Mouse (Mus musculus): ENCODE measurements around the gene BC016579. TPM values are rescaled to one million over a fixed set of nuclear protein-coding genes. Genes with fewer than 3 reads are reported as not detected.

Gene BC016579
- total RNA-seq, 4 experiments from 2014 or later, result 0.14 to 0.65 (median 0.35) TPM

Other genes starting within 250 kb of the BC016579 start
- 100 to 1,000 TPM in 1 of 4 experiments, 10 to 100 TPM in 3; 58.6 to 115 (median 74.8) TPM for gene Cd200, start 245.0 kb downstream of the BC016579 start, total RNA-seq (2022)
- gene Gm609, start 161.1 kb downstream of the BC016579 start, total RNA-seq (2022), result under 1 TPM in 3 of 4 experiments, not detected in 1; 0.21 to 0.28 (median 0.24) TPM
- not detected for gene Gm17783, start 122.0 kb downstream of the BC016579 start, total RNA-seq (2022)
- gene Slc9c1, start 118.8 kb downstream of the BC016579 start, total RNA-seq (2022), result not detected
- under 1 TPM; 0.07 to 0.32 (median 0.21) TPM for gene Gcsam, start 43.7 kb downstream of the BC016579 start, total RNA-seq (2022)
- gene Tmprss7, start 39.6 kb upstream of the BC016579 start, total RNA-seq (2022), result 1 to 10 TPM in 1 of 4 experiments, under 1 TPM in 3; 0.40 to 2.0 (median 0.66) TPM
- gene Tagln3, start 70.5 kb upstream of the BC016579 start, total RNA-seq (2022), result 1 to 10 TPM; 3.1 to 6.7 (median 4.3) TPM
- 10 to 100 TPM; 25.4 to 38.1 (median 27.0) TPM for gene Abhd10, start 88.9 kb upstream of the BC016579 start, total RNA-seq (2022)